Mouse (Mus musculus): ENCODE measurements around the gene Nr1h3. TPM values are rescaled to one million over a fixed set of nuclear protein-coding genes. Genes with fewer than 3 reads are reported as not detected.

Gene Nr1h3
- polyA plus RNA-seq, 1 experiment from 2014 or later: 2.5 TPM

DNA sequence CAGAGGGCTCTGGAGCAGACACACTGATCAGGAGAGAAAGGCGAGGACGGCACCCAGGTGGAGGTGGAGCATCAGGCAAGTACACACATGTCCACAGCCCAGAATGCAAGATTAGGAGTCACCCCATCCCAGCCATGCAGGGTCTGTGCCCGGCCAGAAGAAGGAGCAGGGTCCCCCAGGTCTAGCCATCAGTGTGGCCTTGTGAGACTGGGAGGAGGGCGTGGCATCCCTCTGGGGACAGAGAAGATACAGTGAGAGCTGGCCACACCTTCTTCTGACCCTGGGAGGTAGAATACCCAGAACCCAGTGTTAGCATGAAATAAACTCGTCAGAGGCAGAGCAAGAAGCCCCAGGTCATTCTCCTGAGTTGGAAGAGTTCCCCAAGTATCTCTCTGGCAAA, 63.3 kb downstream of the Nr1h3 start:
- peaks cover 59% of the 10 kb centered on the region for H3K36me3 ChIP-seq
- 51% methylated on average over 5 of the region's 5 CpGs for WGBS
- no peaks in the 10 kb centered on the region for H3K27me3 ChIP-seq (replicated peaks)
- H3K9ac ChIP-seq: no peak overlapping the region
- no peak overlapping the region for H3K4me3 ChIP-seq
- H3K27ac ChIP-seq (ENCODE audit: poor library complexity, severe bottlenecking): no peak overlapping the region
- no peaks in the 10 kb centered on the region for H3K9me3 ChIP-seq (replicated peaks)
- 0 out of 2 replicates have a peak, but pooled peaks cover 23% of the 10 kb centered on the region for H3K4me1 ChIP-seq (replicated peaks)
- H3K4me2 ChIP-seq: no peak overlapping the region
- ATAC-seq (ENCODE audit: insufficient number of reproducible peaks, low FRiP score): no peak

DNA sequence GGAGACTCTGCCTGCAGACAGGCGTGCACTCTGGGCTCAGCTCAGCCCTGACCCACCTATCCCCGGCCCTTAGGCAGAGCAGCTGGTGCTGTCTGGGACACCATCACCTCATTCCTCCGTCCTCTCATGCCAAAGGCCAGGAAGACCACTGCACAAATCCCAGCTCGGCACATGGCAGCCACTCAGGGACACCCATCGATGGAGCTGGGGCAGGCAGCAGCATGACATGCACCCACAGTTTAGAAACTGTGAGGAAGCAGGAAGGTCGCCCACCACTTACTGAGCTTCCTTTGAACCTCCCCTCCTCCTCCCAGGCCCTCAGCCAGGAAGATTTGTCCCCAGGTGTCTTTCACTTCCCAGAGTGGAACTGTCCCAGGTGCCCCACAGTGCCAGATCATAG, 65.2 kb downstream of the Nr1h3 start:
- 69% methylated on average over 6 of the region's 6 CpGs for WGBS
- no peaks in the 10 kb centered on the region for H3K9me3 ChIP-seq (replicated peaks)
- H3K36me3 ChIP-seq: peaks cover 71% of the 10 kb centered on the region
- no peak overlapping the region for H3K4me3 ChIP-seq
- no peak overlapping the region for H3K4me2 ChIP-seq
- no peak overlapping the region for H3K9ac ChIP-seq
- peak overlapping the region; percentile 39; the same call in 1 of the 2 replicates for H3K27ac ChIP-seq (ENCODE audit: poor library complexity, severe bottlenecking)
- no peaks in the 10 kb centered on the region for H3K27me3 ChIP-seq (replicated peaks)
- no peak for ATAC-seq (ENCODE audit: insufficient number of reproducible peaks, low FRiP score)
- peaks cover 27% of the 10 kb centered on the region for H3K4me1 ChIP-seq (replicated peaks)

DNA sequence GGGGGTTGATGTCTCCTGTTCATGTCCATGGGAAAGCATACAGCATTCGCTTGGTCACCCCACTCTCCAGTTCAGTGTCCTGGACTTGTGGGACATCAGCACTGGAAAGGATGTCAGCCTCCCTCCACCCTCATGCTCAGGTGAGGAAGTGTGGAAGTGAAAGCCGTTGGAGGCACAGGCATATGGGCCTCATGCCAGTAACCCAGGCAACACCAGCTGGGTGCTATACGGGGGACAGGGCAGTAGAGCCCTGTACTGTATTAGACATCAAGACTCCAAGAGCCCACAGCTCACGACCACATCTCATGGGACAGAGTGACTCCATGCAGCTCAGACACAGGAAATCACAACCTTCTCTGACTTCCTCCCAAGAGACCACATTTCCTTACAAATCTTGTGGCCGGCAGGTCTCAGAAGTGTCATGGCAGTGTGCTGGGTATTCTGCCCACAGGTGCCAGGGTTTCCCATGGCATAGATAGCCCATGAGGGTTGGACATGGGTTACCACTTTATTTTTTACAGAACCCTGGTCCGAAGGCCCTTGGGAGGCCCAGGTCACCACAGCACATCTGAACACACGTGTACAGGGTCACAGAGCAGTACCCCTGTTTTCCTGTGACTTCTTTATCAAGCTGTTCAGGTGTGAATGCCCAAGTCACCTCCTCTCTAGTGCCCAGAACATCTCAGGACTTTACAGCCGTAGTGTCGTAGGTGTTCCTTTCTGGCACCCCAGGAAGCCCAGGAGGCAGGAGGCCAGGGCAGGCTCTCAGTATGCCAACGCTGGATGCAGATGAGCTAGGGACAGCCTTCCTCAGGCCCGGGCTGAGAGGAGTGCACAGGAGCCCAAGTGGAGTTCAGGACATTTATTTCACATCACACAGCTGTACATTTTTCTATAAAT, 65.9 kb downstream of the Nr1h3 start:
- no peak overlapping the region for H3K4me2 ChIP-seq
- no peak for ATAC-seq (ENCODE audit: insufficient number of reproducible peaks, low FRiP score)
- H3K9me3 ChIP-seq (replicated peaks): no peaks in the 10 kb centered on the region
- H3K4me3 ChIP-seq: no peak overlapping the region
- H3K4me1 ChIP-seq (replicated peaks): peaks cover 34% of the 10 kb centered on the region
- H3K27ac ChIP-seq (ENCODE audit: poor library complexity, severe bottlenecking): 0 out of 2 replicates have a peak overlapping the region, but pooled peaks have one; percentile 12
- no peak overlapping the region for H3K9ac ChIP-seq
- 69% methylated on average over 11 of the region's 11 CpGs for WGBS
- H3K36me3 ChIP-seq: peaks cover 77% of the 10 kb centered on the region
- no peaks in the 10 kb centered on the region for H3K27me3 ChIP-seq (replicated peaks)

Other genes starting within 250 kb of the Nr1h3 start
- gene Rapsn, start 167.2 kb downstream of the Nr1h3 start, polyA plus RNA-seq (2016; fragmentation: Nextera tagmentation; extraction: Ambion mirVana): 17.2 and 17.8 TPM in 2 replicates
- gene Psmc3, start 148.8 kb downstream of the Nr1h3 start, polyA plus RNA-seq (2016; fragmentation: Nextera tagmentation; extraction: Ambion mirVana): 245 and 252 TPM in 2 replicates
- 42.5 and 44.3 TPM in 2 replicates for gene Slc39a13, start 132.4 kb downstream of the Nr1h3 start, polyA plus RNA-seq (2016; fragmentation: Nextera tagmentation; extraction: Ambion mirVana)
- 3.0 and 3.1 TPM in 2 replicates for gene Spi1, start 120.4 kb downstream of the Nr1h3 start, polyA plus RNA-seq (2016; fragmentation: Nextera tagmentation; extraction: Ambion mirVana)
- 1,039 and 1,047 TPM in 2 replicates for gene Mybpc3, start 84.7 kb downstream of the Nr1h3 start, polyA plus RNA-seq (2016; fragmentation: Nextera tagmentation; extraction: Ambion mirVana)
- 6.5 and 7.7 TPM in 2 replicates for gene Madd, start 19.0 kb downstream of the Nr1h3 start, polyA plus RNA-seq (2016; fragmentation: Nextera tagmentation; extraction: Ambion mirVana)
- 18.2 and 22.3 TPM in 2 replicates for gene Acp2, start 51 bp upstream of the Nr1h3 start, polyA plus RNA-seq (2016; fragmentation: Nextera tagmentation; extraction: Ambion mirVana)
- 7.5 and 7.7 TPM in 2 replicates for gene Ddb2, start 34.1 kb upstream of the Nr1h3 start, polyA plus RNA-seq (2016; fragmentation: Nextera tagmentation; extraction: Ambion mirVana)
- 30.4 and 31.9 TPM in 2 replicates for gene Pacsin3, start 53.1 kb upstream of the Nr1h3 start, polyA plus RNA-seq (2016; fragmentation: Nextera tagmentation; extraction: Ambion mirVana)
- 73.9 and 74.2 TPM in 2 replicates for gene Arfgap2, start 62.1 kb upstream of the Nr1h3 start, polyA plus RNA-seq (2016; fragmentation: Nextera tagmentation; extraction: Ambion mirVana)
- 35.7 and 40.1 TPM in 2 replicates for gene 1110051M20Rik, start 241.9 kb upstream of the Nr1h3 start, polyA plus RNA-seq (2016; fragmentation: Nextera tagmentation; extraction: Ambion mirVana)

All from heart, embryonic 12.5 days (tissue).